Mouse (Mus musculus) left cerebral cortex, adult 9 months (tissue): ENCODE measurements around the gene Fras1.

Experiments used
- DNase-seq, 2 experiments: peaks; one replicate each; pipeline ENCODE4 v3.0.0; 2022; ENCODE audit warnings: low spot score in 2 of 2

Gene Fras1

DNA sequence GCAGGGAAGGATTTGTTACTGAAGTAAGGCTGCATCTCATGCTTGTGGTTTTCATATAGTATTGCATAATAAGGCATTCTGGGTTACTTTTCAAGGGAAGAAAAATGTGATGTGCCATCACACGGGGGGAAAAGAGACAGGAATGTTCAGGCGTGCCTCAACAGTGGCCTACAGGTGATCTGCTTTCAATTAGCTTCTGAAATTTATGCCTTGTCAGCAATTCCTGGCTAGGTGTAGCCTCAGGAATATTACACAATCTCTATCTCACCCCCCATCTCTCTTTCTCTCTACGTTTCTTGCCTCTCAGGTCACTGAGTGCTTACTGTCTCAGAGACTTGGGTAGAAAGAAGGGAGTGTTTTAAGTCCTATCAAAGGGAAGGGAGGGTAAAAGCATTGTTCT lies 204.9 kb downstream of the Fras1 start:
- DNase-seq: no peak

DNA sequence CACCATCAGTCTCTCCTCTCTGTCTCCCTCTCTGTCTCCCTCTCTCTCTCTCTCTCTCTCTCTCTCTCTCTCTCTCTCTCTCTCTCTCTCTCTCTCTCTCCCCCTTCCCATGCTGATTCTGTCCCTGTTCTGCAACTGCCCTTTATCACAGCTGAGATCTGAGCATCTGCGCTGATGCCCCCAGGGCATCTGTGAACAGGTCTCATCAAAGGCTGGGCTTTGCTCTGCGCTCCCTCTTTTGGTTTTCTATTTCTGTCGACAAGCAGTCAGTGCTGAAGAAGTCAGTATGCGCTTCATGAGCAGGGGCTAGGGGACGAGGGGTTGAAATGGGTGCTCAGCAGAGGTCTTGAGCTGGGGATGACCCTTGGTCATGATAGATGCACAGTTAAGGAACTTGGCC lies 206.2 kb downstream of the Fras1 start:
- no peak for DNase-seq

DNA sequence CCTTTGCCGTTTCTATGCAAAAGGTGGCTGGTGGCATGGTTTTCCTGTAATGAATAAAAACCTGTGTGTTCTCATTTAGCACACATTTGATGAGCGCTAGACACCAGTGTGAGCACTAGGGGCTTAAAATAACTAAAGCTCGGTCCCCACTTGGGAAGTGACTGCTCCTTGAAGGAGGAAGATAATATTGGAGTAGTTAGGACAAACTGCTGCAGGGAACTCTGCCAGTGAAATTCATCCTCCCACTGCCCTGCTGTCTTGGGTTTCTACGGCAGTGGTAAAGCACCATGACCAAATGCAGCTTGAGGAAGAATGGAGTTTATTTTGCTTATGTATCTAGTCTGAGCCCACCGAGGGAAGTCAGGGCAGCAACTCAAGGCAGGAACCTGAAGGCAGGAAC lies 211.0 kb downstream of the Fras1 start:
- DNase-seq: peak; percentile 42 to 79

DNA sequence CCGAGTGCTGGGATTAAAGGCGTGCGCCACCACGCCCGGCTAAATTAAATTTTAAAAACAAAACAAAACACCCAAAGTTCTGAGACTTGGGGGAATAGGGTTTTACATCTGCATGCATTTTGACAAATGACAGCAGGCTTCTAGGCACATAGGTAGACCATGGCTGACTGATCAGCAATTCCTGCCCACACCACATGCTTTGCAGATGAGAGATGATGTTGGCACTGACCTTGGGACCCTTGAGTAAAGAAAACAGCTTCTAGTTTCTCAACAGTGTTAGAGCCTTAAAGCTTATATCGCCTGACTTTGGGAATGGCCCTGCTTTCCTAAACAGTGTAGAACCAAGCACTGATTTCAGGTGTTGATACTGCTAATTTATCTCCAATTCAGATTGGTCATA lies 216.9 kb downstream of the Fras1 start:
- DNase-seq: no peak

DNA sequence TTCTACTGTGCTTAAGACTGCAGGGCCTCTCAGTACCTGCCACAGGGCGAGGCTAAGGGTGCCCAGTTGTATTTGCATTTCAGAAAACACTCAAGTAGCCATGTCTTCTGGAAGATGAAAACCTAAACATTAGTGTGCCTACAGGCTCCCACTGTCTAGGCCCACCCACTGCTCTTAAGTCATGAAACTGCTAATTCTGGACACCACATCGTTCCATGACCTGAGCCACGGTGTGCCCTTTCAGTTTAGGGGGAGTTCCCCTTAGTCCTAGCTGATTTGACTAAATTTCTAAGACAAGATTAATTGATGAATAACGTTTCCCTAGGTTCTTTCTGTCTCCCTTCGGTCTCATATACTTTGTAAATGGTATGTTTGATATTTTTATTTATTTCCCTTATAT lies 222.0 kb downstream of the Fras1 start:
- no peak for DNase-seq

DNA sequence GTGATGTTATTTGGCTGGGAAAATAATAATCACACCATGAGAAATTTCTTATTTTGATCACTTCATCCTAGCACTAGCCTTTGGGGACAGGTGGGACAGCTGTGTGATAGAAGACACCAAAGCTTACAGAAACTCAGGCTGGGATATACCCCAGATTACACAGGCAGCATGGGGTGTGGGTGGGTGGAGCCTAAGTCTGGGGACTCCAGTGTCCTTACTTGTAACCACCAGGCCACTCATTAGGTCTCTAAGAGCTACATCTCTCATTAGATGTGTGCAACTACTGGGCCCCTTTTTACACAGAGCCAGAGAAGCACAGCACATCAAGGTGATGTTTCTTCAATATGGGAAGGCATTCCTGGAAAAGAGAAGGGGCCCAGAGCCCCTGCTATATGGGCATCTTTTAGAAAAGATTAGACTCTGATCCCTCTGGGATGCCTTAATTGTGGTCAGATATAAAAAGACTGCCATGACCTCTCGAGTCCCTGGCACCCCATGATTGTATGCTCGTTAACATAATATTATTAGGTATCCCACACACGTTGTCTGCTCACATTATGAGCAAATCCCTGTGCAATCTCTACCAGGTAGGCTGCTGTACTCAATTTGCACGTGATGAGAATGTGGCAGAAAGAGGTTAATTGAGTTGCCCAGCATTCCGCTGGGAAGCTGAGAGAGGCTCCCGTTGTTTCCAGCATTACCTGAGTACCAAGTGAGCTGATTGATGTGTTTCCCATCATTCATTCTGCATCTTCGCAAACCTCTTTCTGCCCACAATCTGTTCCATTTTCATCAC lies 230.4 kb downstream of the Fras1 start:
- DNase-seq: peak in 1 of 2 experiments; percentile 3

DNA sequence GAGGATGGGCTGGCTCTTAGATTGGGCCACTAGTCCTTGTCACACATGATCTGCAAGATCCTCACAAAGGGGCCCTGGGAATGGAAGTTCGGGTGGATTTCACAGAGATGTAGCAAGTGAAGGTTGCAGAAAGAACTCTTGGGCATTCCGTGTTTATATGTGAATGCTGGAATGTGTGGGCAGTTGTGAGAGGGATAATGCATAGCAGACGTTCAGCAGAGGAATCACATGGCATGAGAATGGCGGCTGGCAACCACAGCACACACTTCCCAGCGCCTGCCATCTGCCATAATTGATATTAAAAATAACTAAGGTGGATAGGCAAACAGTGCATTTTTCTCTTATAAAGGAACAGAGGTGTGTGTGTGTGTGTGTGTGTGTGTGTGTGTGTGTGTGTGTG lies 234.3 kb downstream of the Fras1 start:
- DNase-seq: peak in 1 of 2 experiments; percentile 60

DNA sequence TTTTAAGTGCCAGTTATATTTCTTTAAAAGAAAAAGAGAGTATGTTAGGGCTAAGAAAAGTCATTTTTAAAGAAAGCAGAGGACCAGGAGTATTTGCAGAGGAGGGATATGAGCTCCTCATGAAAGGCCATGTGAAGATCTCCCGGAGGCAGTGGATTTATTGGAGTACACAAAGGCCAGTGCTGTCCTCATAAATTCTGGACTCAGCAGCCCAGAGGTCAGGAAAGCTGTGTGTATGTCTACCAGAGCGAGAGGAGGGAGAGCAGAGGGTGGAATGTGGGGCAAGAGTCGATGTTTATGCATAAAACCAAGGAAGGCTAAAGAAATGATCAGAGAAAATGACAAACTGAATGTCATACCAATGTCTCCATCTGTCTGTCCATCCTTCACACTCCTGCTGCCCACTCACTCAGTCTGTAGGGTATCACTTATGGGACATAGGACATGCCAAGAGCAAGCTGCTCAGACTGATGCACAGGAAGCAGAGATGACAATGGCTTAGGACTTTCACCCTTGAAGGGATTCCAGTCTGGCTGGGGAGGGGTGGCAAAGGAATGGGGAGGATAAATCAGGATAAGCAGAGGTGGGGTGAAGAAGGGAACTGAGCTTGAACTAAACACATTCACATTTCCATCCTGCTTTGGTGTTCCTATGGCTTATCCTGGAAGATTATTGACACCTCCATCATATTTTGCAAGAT lies 235.0 kb downstream of the Fras1 start:
- no peak for DNase-seq

DNA sequence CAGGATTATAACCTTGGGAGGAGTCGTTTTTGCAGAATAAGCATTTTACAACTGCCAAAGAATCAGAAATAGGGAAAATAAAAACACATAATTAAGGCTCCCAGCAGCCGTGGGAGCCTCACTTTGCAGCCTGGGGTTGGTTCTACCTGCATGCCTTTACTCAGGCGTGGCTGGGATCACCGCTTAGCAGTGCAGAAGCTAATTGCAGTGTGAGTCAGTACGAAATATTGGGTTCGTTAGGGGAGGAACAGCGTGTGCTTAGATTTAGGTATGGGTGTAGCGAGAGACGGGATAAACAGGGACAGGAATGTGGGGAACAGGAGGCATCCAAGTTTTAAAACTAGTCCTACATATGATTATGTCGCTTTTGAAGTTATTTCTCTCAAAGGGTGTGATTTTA lies 238.3 kb downstream of the Fras1 start:
- no peak for DNase-seq

DNA sequence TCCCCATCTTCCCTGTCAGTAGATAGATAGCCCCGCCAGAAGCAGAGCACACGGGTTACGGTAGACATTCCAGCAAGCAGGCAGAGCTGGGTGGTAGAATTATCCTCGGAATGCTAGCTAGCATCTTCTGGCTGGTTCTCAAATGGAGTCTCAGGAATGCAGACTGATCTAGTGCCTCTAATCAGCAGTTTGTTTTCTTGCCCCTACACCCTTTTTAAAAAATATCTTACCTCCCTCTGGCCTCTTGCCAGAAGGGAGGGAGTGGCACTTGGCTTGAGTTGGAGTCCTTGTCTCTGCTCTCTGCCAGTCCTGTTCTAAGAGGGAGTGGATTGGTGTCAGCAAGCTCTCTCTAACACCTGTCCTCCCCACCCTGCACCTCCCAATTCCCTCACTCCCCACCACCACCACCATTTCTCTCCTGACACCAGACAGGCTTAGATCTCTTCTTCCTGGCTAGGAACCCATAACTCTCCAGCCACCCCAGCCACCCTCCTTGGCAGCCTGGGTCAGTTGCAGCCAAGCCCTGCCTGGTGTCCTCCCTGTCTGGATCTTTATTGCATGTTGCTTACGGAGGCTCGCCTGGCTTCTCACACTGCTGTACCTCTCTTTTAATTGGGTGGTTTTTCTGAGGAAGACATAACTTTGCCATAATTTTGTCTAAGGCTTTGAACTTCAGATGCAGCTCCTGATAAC lies 243.3 kb downstream of the Fras1 start:
- DNase-seq: no peak

DNA sequence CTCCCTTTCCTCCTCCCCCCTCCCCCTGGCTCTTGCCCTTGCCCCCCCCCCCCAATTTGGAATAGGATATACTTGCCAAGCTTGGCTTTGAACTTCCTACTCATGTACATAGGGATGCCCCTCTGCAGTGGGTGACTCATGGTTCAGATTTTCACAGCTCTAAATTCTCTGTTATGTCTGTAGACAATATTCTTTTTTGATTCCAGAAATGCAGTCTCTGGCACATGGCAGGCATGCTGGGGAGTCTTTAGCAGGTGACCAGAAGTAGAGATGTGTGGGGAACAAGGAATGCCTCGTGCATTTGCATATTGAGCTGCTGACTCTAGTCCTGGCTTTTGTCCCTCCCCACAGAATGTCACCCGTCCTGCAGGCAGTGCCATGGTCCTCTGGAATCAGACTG lies 244.3 kb downstream of the Fras1 start:
- DNase-seq: peak in 1 of 2 experiments; percentile 20

DNA sequence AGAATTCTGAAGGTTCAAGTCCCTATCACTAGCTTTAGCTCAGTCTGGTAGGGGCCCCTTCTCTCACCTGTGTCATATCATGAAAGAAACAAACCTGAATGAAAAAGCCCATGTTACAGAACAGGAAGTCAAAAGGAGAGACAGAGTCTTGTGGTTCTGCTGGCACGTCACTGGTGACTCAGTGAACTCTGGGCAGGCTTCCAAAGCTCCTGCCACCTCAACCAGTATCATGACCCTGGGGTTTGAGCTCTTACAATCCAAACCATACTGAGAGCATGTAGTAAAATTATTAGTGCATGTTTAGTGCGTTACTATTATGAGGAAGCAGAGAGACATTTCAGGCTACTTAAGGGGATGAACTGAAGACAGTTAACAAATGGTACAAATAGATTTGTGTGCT lies 246.5 kb downstream of the Fras1 start:
- DNase-seq: no peak

DNA sequence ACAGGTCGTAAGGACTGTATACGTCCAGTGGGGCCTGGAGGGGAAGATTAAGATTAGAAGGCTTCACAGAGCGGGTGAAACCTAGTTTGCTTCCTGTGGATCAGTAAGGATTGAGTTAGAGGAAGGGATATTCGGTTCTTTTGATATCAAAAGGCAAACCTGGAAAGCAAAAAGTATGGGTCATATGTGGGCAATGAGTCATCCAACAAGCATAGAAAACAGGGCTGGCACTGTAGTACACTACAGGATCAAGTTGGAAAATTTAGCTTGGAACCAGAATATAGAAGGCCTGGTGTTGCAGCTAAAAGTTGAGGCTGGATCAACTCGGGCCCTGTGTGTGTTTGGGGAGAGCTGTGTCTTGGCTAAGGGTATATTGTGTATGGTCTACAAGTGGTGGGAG lies 246.9 kb downstream of the Fras1 start:
- DNase-seq: no peak

DNA sequence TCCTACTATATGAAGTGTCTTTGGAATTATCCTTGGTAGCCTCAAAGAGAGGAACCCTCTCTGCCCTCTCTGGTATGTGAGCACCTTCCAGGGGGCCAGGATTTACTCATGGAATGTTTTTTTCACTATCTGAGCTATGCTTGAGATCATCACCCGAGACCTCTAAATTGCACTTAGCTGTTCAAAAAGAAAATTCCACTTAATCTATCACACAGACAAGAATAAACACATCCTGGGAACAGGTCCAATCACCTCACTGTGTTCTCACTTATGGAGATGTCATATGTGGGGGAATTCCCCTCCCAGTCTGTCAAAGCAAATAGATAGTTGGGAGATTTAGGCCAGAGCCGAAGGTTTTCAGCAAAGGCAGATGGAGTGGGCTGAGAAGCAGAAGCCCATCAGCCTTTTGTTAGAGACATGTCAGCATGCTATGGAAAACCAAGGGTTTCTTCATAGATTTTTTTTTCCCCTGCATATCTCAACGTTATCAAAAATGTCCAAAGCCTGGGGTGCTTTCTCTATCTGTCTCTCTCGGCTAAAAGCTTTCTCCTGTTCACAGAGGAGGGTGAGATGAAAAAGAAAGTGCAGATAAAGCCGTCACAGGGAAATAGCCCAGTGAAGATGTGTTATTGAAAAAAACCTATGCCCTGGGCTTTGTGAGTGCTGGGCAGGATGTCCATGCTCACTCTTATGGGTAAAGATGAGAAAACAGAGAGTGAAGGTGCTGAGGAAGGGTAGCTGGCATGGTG lies 249.0 kb downstream of the Fras1 start:
- no peak for DNase-seq

DNA sequence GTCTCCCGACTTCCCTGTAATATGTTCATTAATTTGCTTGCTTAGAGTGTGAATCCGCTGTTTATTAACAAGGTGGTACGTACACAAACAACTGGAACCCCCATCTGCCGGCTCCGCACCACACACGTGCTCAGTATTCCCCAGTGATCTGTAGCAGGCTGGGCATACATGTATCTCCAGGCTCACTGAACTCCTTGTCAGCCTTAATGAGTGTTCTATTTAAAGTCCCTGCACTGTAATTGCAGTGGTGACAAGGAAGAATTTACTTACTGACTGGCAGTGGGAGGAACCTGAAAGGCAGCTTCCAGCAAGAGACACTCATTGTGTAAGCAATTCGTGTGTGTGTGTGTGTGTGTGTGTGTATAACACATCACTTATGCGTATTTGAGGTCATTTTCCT lies 256.1 kb downstream of the Fras1 start:
- peak in 1 of 2 experiments; percentile 8 for DNase-seq

DNA sequence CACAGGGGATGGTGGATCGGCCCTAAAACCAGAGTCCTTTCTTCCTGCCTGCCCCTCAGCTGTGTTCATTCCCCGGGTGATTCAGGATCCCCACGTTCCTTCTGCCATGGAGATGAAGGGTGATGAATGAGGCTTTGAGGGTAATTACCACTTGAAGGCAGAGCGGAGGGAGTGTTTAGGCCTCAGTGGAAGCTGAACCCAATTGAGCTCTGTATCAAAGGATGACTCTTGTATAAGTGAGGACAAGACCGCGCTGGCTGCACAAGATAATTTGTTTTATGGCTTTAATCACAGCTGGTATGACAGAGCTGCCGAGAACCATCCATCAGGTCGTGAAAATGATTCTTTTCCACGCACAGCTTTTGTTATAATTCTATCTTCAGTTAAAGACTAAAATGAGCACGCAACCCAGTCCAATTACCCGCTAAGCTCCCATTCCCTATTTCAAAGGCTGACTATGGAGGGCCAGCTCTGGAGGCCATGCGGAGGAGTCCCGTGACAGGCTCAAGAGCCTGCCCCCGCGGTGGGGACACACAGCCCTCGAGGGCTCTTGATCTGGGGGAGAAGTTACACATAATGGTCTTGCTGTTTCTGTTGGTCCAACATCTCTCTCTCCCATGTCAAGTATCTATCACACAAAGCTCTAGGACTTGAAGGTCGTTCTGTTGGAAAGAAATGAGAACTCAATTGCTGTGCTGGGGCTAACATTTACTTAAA lies 261.5 kb downstream of the Fras1 start:
- DNase-seq: no peak

DNA sequence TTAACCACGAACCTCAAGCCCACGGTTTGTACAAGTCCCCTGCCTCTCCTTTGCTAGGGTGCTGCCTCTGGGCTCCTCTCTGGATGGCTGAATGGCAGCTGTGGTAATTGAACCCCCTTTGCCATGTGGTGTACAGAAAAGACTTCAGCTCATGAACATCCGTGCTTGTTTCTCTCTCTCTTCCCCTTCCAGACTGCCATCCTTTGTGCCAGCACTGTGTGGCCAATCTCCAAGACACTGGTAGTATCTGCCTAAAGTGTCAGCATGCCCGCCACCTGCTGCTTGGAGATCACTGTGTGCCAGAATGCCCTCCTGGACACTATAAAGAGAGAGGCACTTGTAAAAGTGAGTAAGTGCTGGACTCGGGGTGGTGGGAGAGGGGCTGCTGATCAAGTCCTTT lies 262.1 kb downstream of the Fras1 start:
- DNase-seq: no peak

DNA sequence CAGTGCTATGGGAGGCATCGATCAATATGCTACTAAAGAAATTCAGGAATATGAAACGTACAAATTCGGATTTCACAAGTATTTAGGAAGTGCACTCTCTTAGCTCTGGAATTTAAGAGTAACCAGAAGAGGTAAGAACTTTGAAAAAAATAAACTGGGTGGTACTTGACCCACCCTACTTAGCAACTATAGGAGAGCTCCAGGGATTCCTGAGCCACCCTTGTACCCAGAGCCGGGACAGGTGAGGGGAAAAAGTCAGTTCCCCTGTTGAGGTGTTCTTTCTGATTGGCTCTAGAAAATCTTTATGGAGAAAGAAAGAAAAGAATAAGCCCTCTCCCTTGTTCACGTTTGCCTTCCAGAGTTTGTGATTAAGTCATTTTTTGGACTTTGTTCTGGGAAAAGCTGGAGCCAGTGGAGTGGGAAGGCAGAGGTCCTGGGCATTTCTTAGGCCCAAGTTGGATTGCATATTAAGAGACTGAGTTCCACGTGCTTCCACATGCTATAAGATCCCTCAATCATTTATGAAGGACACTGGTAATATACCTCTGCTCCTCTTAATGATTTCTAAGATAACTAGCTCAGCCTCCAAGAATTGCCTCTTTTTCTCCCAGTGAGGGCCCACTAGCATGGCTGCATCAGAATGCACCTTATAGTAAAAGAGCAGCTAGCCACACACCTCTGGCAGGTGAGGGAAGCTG lies 265.6 kb downstream of the Fras1 start:
- no peak for DNase-seq

DNA sequence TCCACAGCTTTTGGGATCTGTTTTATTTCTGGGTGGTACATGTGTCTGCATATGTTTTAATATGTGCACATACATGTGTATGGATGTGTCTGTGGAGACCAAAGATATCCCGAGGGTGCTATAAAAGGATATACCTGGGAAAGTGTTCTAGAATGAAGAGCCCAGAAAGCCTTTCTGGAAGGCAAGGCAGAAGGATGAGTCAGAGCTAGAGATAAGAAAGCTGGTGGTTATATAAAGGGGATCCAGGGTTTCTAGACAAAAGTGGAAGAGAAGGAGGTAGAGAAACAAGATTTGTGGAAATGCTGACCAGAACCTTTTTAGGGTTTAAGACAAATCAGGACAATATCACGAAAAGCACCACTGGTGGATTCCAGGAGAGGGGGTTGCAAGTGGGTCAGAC lies 267.5 kb downstream of the Fras1 start:
- no peak for DNase-seq

DNA sequence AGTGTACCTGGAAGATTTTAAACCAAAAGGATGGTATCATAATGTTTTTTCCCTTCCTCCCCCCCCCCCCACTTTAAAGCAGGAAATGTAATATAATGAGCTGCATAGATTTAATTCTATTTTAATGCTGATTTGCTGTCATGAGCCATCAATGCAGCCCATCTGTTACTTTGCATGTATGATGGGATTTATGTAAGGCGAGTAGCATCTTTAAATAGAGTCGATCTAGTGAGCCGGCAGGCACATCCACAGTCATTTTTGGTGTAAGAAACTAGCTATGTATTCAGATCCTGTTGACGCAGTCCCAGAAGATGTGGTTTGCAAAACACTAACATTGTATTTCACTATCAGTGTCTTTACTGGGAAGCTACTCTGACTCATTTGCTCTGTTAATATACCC lies 301.9 kb downstream of the Fras1 start:
- peak in 1 of 2 experiments; percentile 16 for DNase-seq

DNA sequence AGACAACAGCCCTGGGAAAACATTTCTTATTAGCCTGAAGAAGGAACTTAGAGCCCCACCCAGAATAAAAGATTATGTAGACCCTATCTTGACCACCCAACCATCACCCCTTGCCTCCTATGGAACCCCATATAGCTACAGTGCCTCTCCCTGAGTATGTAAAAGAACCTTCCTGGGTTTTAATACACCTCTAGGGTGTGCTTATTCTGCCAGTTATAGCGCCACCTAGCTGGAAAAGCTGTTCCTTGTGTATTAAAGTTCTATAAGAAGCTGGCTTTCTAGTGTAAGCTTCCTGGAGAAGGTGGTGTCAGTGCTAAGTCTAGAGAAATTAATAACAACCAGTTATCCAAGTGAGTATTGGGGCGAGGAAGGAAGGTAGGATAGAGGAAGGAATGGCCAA lies 303.7 kb downstream of the Fras1 start:
- DNase-seq: peak; percentile 18 to 59
